Mouse (Mus musculus): ENCODE results near the gene Zfp518b. TPM values are rescaled to one million over a fixed set of nuclear protein-coding genes. Genes with fewer than 3 reads are reported as not detected.

The Zfp518b gene
- polyA plus RNA-seq, 1 experiment from 2014 or later = 27.7 TPM

GRCm38 (mm10) chr5:38692859-38693258 lies 8.2 kb upstream of the Zfp518b start:
- Histone ChIP-seq H3K4me1 (ENCODE audit: control insufficient read depth, insufficient read depth, low read length) (no peaks in the 10 kb centered on the region), H3K36me3 (ENCODE audit: control insufficient read depth, insufficient read depth, low read length) (no peaks in the 10 kb centered on the region), H3K27me3 (ENCODE audit: control insufficient read depth, insufficient read depth, low read length) (no peaks in the 10 kb centered on the region), H3K9me3 (ENCODE audit: control insufficient read depth, low read length) (no peaks in the 10 kb centered on the region), H3K27ac (ENCODE audit: low read depth, low read length) (no peak overlapping the region), H3K9ac (ENCODE audit: low read depth, low read length) (no peak overlapping the region), H3K4me3 (ENCODE audit: low read length) (no peak overlapping the region), H3K4me2 (replicated peaks; ENCODE audit: low read depth, low read length) (no peak overlapping the region)
- WGBS = 88% methylated on average over 6 of the region's 6 CpGs
- ATAC-seq (ENCODE audit: low FRiP score, low TSS enrichment) = no peak

GRCm38 (mm10) chr5:38689186-38689585 lies 4.6 kb upstream of the Zfp518b start:
- Histone ChIP-seq H3K9me3 (ENCODE audit: control insufficient read depth, low read length) (no peaks in the 10 kb centered on the region), H3K9ac (ENCODE audit: low read depth, low read length) (no peak overlapping the region), H3K27me3 (ENCODE audit: control insufficient read depth, insufficient read depth, low read length) (no peaks in the 10 kb centered on the region), H3K27ac (ENCODE audit: low read depth, low read length) (no peak overlapping the region), H3K4me3 (ENCODE audit: low read length) (no peak overlapping the region), H3K4me1 (ENCODE audit: control insufficient read depth, insufficient read depth, low read length) (no peaks in the 10 kb centered on the region), H3K4me2 (replicated peaks; ENCODE audit: low read depth, low read length) (no peak overlapping the region), H3K36me3 (ENCODE audit: control insufficient read depth, insufficient read depth, low read length) (no peaks in the 10 kb centered on the region)
- no peak for ATAC-seq (ENCODE audit: low FRiP score, low TSS enrichment)
- 87% methylated on average over 6 of the region's 6 CpGs for WGBS

- no peak overlapping the region for H3K9ac ChIP-seq (ENCODE audit: low read depth, low read length)
- no peak for ATAC-seq (ENCODE audit: low FRiP score, low TSS enrichment)
- H3K27me3 ChIP-seq (ENCODE audit: control insufficient read depth, insufficient read depth, low read length) = no peaks in the 10 kb centered on the region
- peaks cover 1% of the 10 kb centered on the region; the same call in 1 of the 2 replicates for H3K36me3 ChIP-seq (ENCODE audit: control insufficient read depth, insufficient read depth, low read length)
- 88% methylated on average over 1 of the region's 1 CpGs for WGBS
- H3K27ac ChIP-seq (ENCODE audit: low read depth, low read length) = no peak overlapping the region
- no peaks in the 10 kb centered on the region for H3K9me3 ChIP-seq (ENCODE audit: control insufficient read depth, low read length)
- no peak overlapping the region for H3K4me2 ChIP-seq (replicated peaks; ENCODE audit: low read depth, low read length)
- no peak overlapping the region for H3K4me3 ChIP-seq (ENCODE audit: low read length)
- H3K4me1 ChIP-seq (ENCODE audit: control insufficient read depth, insufficient read depth, low read length) = no peaks in the 10 kb centered on the region
Measured at GRCm38 (mm10) chr5:38687694-38688093, 3.1 kb upstream of the Zfp518b start.

GRCm38 (mm10) chr5:38658836-38659235 lies 25.8 kb downstream of the Zfp518b start:
- H3K9ac ChIP-seq (ENCODE audit: low read depth, low read length) = no peak overlapping the region
- no peaks in the 10 kb centered on the region for H3K27me3 ChIP-seq (ENCODE audit: control insufficient read depth, insufficient read depth, low read length)
- 79% methylated on average over 5 of the region's 5 CpGs for WGBS
- H3K4me1 ChIP-seq (ENCODE audit: control insufficient read depth, insufficient read depth, low read length) = no peaks in the 10 kb centered on the region
- H3K36me3 ChIP-seq (ENCODE audit: control insufficient read depth, insufficient read depth, low read length) = no peaks in the 10 kb centered on the region
- H3K9me3 ChIP-seq (ENCODE audit: control insufficient read depth, low read length) = no peaks in the 10 kb centered on the region
- ATAC-seq (ENCODE audit: low FRiP score, low TSS enrichment) = no peak
- no peak overlapping the region for H3K4me3 ChIP-seq (ENCODE audit: low read length)
- H3K27ac ChIP-seq (ENCODE audit: low read depth, low read length) = no peak overlapping the region
- H3K4me2 ChIP-seq (replicated peaks; ENCODE audit: low read depth, low read length) = no peak overlapping the region

GRCm38 (mm10) chr5:38656204-38656603 lies 28.4 kb downstream of the Zfp518b start:
- no peak for ATAC-seq (ENCODE audit: low FRiP score, low TSS enrichment)
- Histone ChIP-seq H3K4me3 (ENCODE audit: low read length) (no peak overlapping the region), H3K4me2 (replicated peaks; ENCODE audit: low read depth, low read length) (no peak overlapping the region), H3K9ac (ENCODE audit: low read depth, low read length) (no peak overlapping the region), H3K9me3 (ENCODE audit: control insufficient read depth, low read length) (no peaks in the 10 kb centered on the region), H3K36me3 (ENCODE audit: control insufficient read depth, insufficient read depth, low read length) (no peaks in the 10 kb centered on the region), H3K27me3 (ENCODE audit: control insufficient read depth, insufficient read depth, low read length) (no peaks in the 10 kb centered on the region), H3K27ac (ENCODE audit: low read depth, low read length) (no peak overlapping the region), H3K4me1 (ENCODE audit: control insufficient read depth, insufficient read depth, low read length) (no peaks in the 10 kb centered on the region)
- 66% methylated on average over 6 of the region's 6 CpGs for WGBS

- WGBS = 79% methylated on average over 12 of the region's 12 CpGs
- Histone ChIP-seq H3K36me3 (ENCODE audit: control insufficient read depth, insufficient read depth, low read length) (no peaks in the 10 kb centered on the region), H3K9me3 (ENCODE audit: control insufficient read depth, low read length) (no peaks in the 10 kb centered on the region), H3K4me1 (ENCODE audit: control insufficient read depth, insufficient read depth, low read length) (no peaks in the 10 kb centered on the region), H3K27me3 (ENCODE audit: control insufficient read depth, insufficient read depth, low read length) (no peaks in the 10 kb centered on the region), H3K9ac (ENCODE audit: low read depth, low read length) (no peak overlapping the region), H3K4me2 (replicated peaks; ENCODE audit: low read depth, low read length) (no peak overlapping the region), H3K4me3 (ENCODE audit: low read length) (no peak overlapping the region), H3K27ac (ENCODE audit: low read depth, low read length) (no peak overlapping the region)
- ATAC-seq (ENCODE audit: low FRiP score, low TSS enrichment) = no peak
Measured at GRCm38 (mm10) chr5:38655421-38655928, 29.2 kb downstream of the Zfp518b start.

- no peaks in the 10 kb centered on the region for H3K9me3 ChIP-seq (ENCODE audit: control insufficient read depth, low read length)
- 52% methylated on average over 1 of the region's 1 CpGs for WGBS
- no peak overlapping the region for H3K9ac ChIP-seq (ENCODE audit: low read depth, low read length)
- H3K4me2 ChIP-seq (replicated peaks; ENCODE audit: low read depth, low read length) = no peak overlapping the region
- no peak overlapping the region for H3K4me3 ChIP-seq (ENCODE audit: low read length)
- no peaks in the 10 kb centered on the region for H3K4me1 ChIP-seq (ENCODE audit: control insufficient read depth, insufficient read depth, low read length)
- H3K36me3 ChIP-seq (ENCODE audit: control insufficient read depth, insufficient read depth, low read length) = no peaks in the 10 kb centered on the region
- no peaks in the 10 kb centered on the region for H3K27me3 ChIP-seq (ENCODE audit: control insufficient read depth, insufficient read depth, low read length)
- H3K27ac ChIP-seq (ENCODE audit: low read depth, low read length) = no peak overlapping the region
- no peak for ATAC-seq (ENCODE audit: low FRiP score, low TSS enrichment)
Measured at GRCm38 (mm10) chr5:38654571-38654970, 30.1 kb downstream of the Zfp518b start.

- no peak overlapping the region for H3K27ac ChIP-seq (ENCODE audit: low read depth, low read length)
- H3K4me2 ChIP-seq (replicated peaks; ENCODE audit: low read depth, low read length) = no peak overlapping the region
- WGBS = 72% methylated on average over 2 of the region's 2 CpGs
- no peaks in the 10 kb centered on the region for H3K9me3 ChIP-seq (ENCODE audit: control insufficient read depth, low read length)
- H3K36me3 ChIP-seq (ENCODE audit: control insufficient read depth, insufficient read depth, low read length) = no peaks in the 10 kb centered on the region
- no peak for ATAC-seq (ENCODE audit: low FRiP score, low TSS enrichment)
- H3K9ac ChIP-seq (ENCODE audit: low read depth, low read length) = no peak overlapping the region
- no peaks in the 10 kb centered on the region for H3K4me1 ChIP-seq (ENCODE audit: control insufficient read depth, insufficient read depth, low read length)
- H3K27me3 ChIP-seq (ENCODE audit: control insufficient read depth, insufficient read depth, low read length) = no peaks in the 10 kb centered on the region
- no peak overlapping the region for H3K4me3 ChIP-seq (ENCODE audit: low read length)
Measured at GRCm38 (mm10) chr5:38653101-38653500, 31.5 kb downstream of the Zfp518b start.

- ATAC-seq (ENCODE audit: low FRiP score, low TSS enrichment) = no peak
- no peak overlapping the region for H3K4me2 ChIP-seq (replicated peaks; ENCODE audit: low read depth, low read length)
- H3K27ac ChIP-seq (ENCODE audit: low read depth, low read length) = no peak overlapping the region
- H3K36me3 ChIP-seq (ENCODE audit: control insufficient read depth, insufficient read depth, low read length) = no peaks in the 10 kb centered on the region
- H3K9me3 ChIP-seq (ENCODE audit: control insufficient read depth, low read length) = no peaks in the 10 kb centered on the region; the same call in 1 of the 2 replicates
- 35% methylated on average over 5 of the region's 5 CpGs for WGBS
- no peak overlapping the region for H3K9ac ChIP-seq (ENCODE audit: low read depth, low read length)
- H3K27me3 ChIP-seq (ENCODE audit: control insufficient read depth, insufficient read depth, low read length) = no peaks in the 10 kb centered on the region
- no peaks in the 10 kb centered on the region for H3K4me1 ChIP-seq (ENCODE audit: control insufficient read depth, insufficient read depth, low read length)
- no peak overlapping the region for H3K4me3 ChIP-seq (ENCODE audit: low read length)
Measured at GRCm38 (mm10) chr5:38651455-38651854, 33.2 kb downstream of the Zfp518b start.

Measured in kidney, embryonic 14.5 days (tissue).